Mouse (Mus musculus): Measurements from ENCODE around the gene Cmpk2. TPM values are rescaled to one million over a fixed set of nuclear protein-coding genes. Genes with fewer than 3 reads are reported as not detected.
A peak's percentile ranks its signal among the peaks of the same experiment; 100 is the strongest.
"Not testable (repeated sequence)": the region's sequence is repeated elsewhere in the genome, so short reads cannot be mapped to it uniquely, and the experiment has no call there.

The Cmpk2 gene
- polyA plus RNA-seq (2015; fragmentation: Nextera tagmentation; extraction: Ambion mirVana), result 13.4 and 15.7 TPM in 2 replicates

DNA sequence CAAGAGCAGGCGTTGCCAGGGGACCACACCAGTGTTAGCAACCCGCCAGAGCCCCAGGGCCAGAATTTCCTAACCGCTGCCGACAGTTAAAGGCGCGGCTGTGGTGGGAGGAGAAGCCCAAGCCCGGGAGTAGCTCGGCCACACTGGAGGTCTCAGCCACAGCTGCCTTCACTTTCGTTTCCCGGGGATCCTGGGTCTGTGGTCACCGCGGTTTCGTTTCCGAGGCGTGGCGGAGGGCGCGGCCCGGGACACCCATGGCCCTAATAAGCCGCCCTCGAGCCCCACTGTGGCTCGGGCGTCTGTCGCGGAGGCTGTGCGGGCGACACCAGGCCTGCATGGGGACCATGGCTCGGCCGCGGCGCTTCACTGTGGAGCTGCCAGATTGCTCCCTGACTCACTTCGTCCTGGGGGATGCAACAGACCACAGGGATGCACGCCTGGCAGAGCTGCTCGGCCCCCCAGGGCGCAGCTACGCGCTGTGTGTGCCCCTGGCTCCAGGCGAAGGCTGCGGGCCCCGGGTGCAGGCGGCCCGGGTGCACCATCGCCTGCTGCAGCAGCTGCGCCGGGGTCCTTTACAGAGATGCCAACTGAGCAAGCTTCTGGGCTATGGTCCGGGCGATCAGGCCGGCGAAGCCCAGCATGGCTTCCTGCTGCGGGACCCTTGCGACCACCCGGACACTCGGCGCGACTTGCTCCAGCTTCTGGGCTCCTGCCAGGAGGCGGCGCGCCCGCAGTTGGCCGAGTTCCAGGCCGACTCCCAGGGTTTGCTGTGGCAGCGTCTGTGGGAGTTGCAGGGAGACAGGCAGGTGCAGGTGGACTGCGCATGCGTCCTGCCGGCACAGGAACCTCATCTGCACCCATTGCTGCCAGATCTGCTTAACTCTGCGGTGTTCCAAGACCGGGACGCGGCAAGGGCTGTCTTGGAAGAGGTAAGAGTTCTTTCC is at the start of gene Cmpk2:
Gene Cmpk2, plus strand, starts transcription at position 107 of the 944 bp plus-strand sequence.
- H3K4me3 ChIP-seq (replicated peaks; ENCODE audit: low read depth, low read length), result peak within 1 kb of the TSS; percentile 71
- TF ChIP-seq CTCF (IDR thresholded peaks at IDR 0.05; ENCODE audit: low read depth), result peak; percentile 52
- no peaks in the 10 kb centered on the region for H3K9me3 ChIP-seq (replicated peaks; ENCODE audit: low read length)
- H3K36me3 ChIP-seq (ENCODE audit: insufficient read depth, low read length), result no peaks in the 10 kb centered on the region
- ATAC-seq (replicated peaks; ENCODE audit: low FRiP score, low read depth) (peak; percentile 77), DNase-seq (ENCODE audit: low spot score) (peak; percentile 84)
- peak within 1 kb of the TSS; percentile 80 for H3K9ac ChIP-seq (ENCODE audit: low read depth, low read length)
- peak within 1 kb of the TSS; percentile 87 for H3K27ac ChIP-seq
- WGBS, result under 1% methylated on average over 69 of the region's 69 CpGs
- no peaks in the 10 kb centered on the region for H3K27me3 ChIP-seq (ENCODE audit: insufficient read depth, low read length)
- peaks cover 7% of the 10 kb centered on the region; the same call in 1 of the 2 replicates for H3K4me1 ChIP-seq (replicated peaks; ENCODE audit: insufficient read depth, low read length)
- H3K4me2 ChIP-seq (ENCODE audit: low read length), result peak within 1 kb of the TSS; percentile 93

GRCm38 (mm10) chr12:26424841-26425240 is 44.2 kb upstream of the Cmpk2 start:
- TF ChIP-seq CTCF (IDR thresholded peaks at IDR 0.05; ENCODE audit: low read depth), result peak; percentile 76
- H3K9ac ChIP-seq (ENCODE audit: low read depth, low read length), result no peak overlapping the region
- DNase-seq (ENCODE audit: low spot score) (peak; percentile 61), ATAC-seq (replicated peaks; ENCODE audit: low FRiP score, low read depth) (no peak)
- H3K4me3 ChIP-seq (replicated peaks; ENCODE audit: low read depth, low read length), result no peak overlapping the region
- H3K27ac ChIP-seq, result no peak overlapping the region
- WGBS, result 91% methylated on average over 2 of the region's 2 CpGs
- H3K9me3 ChIP-seq (replicated peaks; ENCODE audit: low read length), result no peaks in the 10 kb centered on the region
- H3K4me2 ChIP-seq (ENCODE audit: low read length), result no peak overlapping the region
- no peaks in the 10 kb centered on the region for H3K36me3 ChIP-seq (ENCODE audit: insufficient read depth, low read length)
- H3K4me1 ChIP-seq (replicated peaks; ENCODE audit: insufficient read depth, low read length), result no peaks in the 10 kb centered on the region
- no peaks in the 10 kb centered on the region for H3K27me3 ChIP-seq (ENCODE audit: insufficient read depth, low read length)

DNA sequence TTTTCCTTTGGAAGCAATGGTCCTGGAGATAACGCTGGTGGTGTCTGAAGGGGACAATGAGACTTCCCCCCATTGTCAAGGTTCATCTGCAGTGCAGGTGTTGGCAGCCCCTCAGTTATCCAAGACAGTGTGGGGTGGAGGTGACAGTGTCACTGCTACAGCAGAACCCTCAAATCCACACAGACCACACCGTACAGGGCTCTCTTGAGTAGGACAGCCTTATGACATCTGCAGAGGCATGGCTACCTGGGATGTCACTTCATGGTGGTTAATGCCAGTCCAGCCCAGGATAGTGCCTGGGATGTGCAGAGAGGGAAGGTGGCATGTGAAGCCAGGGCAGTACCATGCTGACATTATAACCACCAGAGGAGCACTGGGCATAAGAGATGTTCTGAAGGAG is 40.2 kb upstream of the Cmpk2 start:
- not testable (repeated sequence) for H3K9me3 ChIP-seq (replicated peaks; ENCODE audit: low read length); H3K4me1 ChIP-seq (replicated peaks; ENCODE audit: insufficient read depth, low read length); H3K27me3 ChIP-seq (ENCODE audit: insufficient read depth, low read length); H3K36me3 ChIP-seq (ENCODE audit: insufficient read depth, low read length); H3K9ac ChIP-seq (ENCODE audit: low read depth, low read length); H3K4me3 ChIP-seq (replicated peaks; ENCODE audit: low read depth, low read length); H3K27ac ChIP-seq; ATAC-seq (replicated peaks; ENCODE audit: low FRiP score, low read depth); DNase-seq (ENCODE audit: low spot score); H3K4me2 ChIP-seq (ENCODE audit: low read length)
- WGBS, result 53% methylated on average over 2 of the region's 2 CpGs

- ATAC-seq (replicated peaks; ENCODE audit: low FRiP score, low read depth) (no peak), DNase-seq (ENCODE audit: low spot score) (no peak)
- no peak overlapping the region for H3K4me2 ChIP-seq (ENCODE audit: low read length)
These were observed 32.7 kb upstream of the Cmpk2 start for GRCm38 (mm10) chr12:26436334-26436733.

GRCm38 (mm10) chr12:26437950-26438349 is 31.1 kb upstream of the Cmpk2 start:
- Histone ChIP-seq H3K4me3 (replicated peaks; ENCODE audit: low read depth, low read length) (no peak overlapping the region), H3K27me3 (ENCODE audit: insufficient read depth, low read length) (no peaks in the 10 kb centered on the region), H3K4me2 (ENCODE audit: low read length) (no peak overlapping the region), H3K9me3 (replicated peaks; ENCODE audit: low read length) (no peaks in the 10 kb centered on the region), H3K9ac (ENCODE audit: low read depth, low read length) (no peak overlapping the region), H3K36me3 (ENCODE audit: insufficient read depth, low read length) (no peaks in the 10 kb centered on the region), H3K4me1 (replicated peaks; ENCODE audit: insufficient read depth, low read length) (no peaks in the 10 kb centered on the region), H3K27ac (no peak overlapping the region)
- ATAC-seq (replicated peaks; ENCODE audit: low FRiP score, low read depth) (no peak), DNase-seq (ENCODE audit: low spot score) (peak; percentile 53)
- 46% methylated on average over 3 of the region's 3 CpGs for WGBS
- no peak for TF ChIP-seq CTCF (IDR thresholded peaks at IDR 0.05; ENCODE audit: low read depth)

More at GRCm38 (mm10) chr12:26436334-26436733, 32.7 kb upstream of the Cmpk2 start:
- no peak for TF ChIP-seq CTCF (IDR thresholded peaks at IDR 0.05; ENCODE audit: low read depth)
- no peaks in the 10 kb centered on the region for H3K9me3 ChIP-seq (replicated peaks; ENCODE audit: low read length)
- WGBS, result 65% methylated on average over 4 of the region's 4 CpGs
- no peaks in the 10 kb centered on the region for H3K4me1 ChIP-seq (replicated peaks; ENCODE audit: insufficient read depth, low read length)
- H3K9ac ChIP-seq (ENCODE audit: low read depth, low read length), result no peak overlapping the region
- H3K4me3 ChIP-seq (replicated peaks; ENCODE audit: low read depth, low read length), result no peak overlapping the region
- no peak overlapping the region for H3K27ac ChIP-seq
- no peaks in the 10 kb centered on the region for H3K27me3 ChIP-seq (ENCODE audit: insufficient read depth, low read length)
- H3K36me3 ChIP-seq (ENCODE audit: insufficient read depth, low read length), result no peaks in the 10 kb centered on the region

- ATAC-seq (replicated peaks; ENCODE audit: low FRiP score, low read depth), result no peak
- DNase-seq (ENCODE audit: low spot score), result peak; percentile 51
- 46% methylated on average over 3 of the region's 3 CpGs for WGBS
- H3K36me3 ChIP-seq (ENCODE audit: insufficient read depth, low read length), result no peaks in the 10 kb centered on the region
- no peak overlapping the region for H3K9ac ChIP-seq (ENCODE audit: low read depth, low read length)
- no peaks in the 10 kb centered on the region for H3K27me3 ChIP-seq (ENCODE audit: insufficient read depth, low read length)
- TF ChIP-seq CTCF (IDR thresholded peaks at IDR 0.05; ENCODE audit: low read depth), result no peak
- no peaks in the 10 kb centered on the region for H3K4me1 ChIP-seq (replicated peaks; ENCODE audit: insufficient read depth, low read length)
- H3K4me2 ChIP-seq (ENCODE audit: low read length), result no peak overlapping the region
- H3K4me3 ChIP-seq (replicated peaks; ENCODE audit: low read depth, low read length), result no peak overlapping the region
- H3K27ac ChIP-seq, result no peak overlapping the region
- no peaks in the 10 kb centered on the region for H3K9me3 ChIP-seq (replicated peaks; ENCODE audit: low read length)
These were observed 29.6 kb upstream of the Cmpk2 start for GRCm38 (mm10) chr12:26439366-26439765.

Data from kidney, postnatal 0 days (tissue).